ENCODE assay signal across 32 mouse cellular contexts in the genomic region with DNA sequence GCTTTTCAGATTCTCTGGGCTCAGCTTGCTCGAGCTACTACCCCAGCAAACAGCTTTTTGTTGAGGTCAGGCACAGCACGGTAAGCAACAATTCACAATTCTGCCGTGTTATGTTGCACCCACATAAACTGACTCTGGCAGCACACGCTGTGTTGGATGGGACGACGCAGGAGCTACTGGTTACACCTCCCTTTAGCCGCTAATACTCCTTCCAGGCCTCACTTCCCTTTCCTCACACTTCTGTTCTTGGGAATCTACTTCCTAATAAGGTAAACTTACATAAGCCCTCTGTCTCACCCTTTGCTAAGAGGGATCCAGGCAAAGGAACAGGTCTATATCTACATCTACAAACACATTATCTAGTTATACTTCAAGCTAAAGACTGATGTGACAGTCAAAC. TPM values are rescaled to one million over a fixed set of nuclear protein-coding genes. Genes with fewer than 3 reads are reported as not detected.
A peak's percentile ranks its signal among the peaks of the same experiment; 100 is the strongest.
DNase-seq lines count a peak whose midpoint lies in the region; ATAC-seq and TF ChIP-seq lines count a peak whose summit lies in the region.
"Had no signal": no experiment of that assay in that cellular context is flagged by ENCODE, and none has a peak within 500 bp of the region (broad histone marks: within the 10 kb centered on the region; RNA-seq: fewer than 3 reads in every experiment).

No protein-coding gene starts in this region.

- peak overlapping the region; percentile 37; the same call in 1 of the 2 replicates for H3K9ac ChIP-seq in heart, embryonic 13.5 days
- no peak overlapping the region for H3K9ac ChIP-seq in heart, adult 2 months (ENCODE audit: low read depth, low read length)
- H3K9ac ChIP-seq in stomach, embryonic 14.5 days (replicated peaks; ENCODE audit: low read depth, low read length): no peak overlapping the region
- H3K9ac ChIP-seq: embryonic facial prominence, embryonic 13.5 days; heart, embryonic 12.5 days; hindbrain, embryonic 13.5 days; limb, embryonic 13.5 days; liver, embryonic 12.5 days; neural tube, embryonic 15.5 days had no signal

- intact Hi-C loops in heart, adult 2 months (cut with DNase I): no loop called here

- no peak for TF ChIP-seq POLR2A in heart, adult 2 months (IDR thresholded peaks at IDR 0.05; ENCODE audit: insufficient read depth, low read depth, low read length)

- no peak for ATAC-seq in heart, embryonic 13.5 days (ENCODE audit: extremely low read depth, insufficient number of reproducible peaks, low FRiP score, low TSS enrichment)
- ATAC-seq in stomach, embryonic 14.5 days (ENCODE audit: insufficient number of reproducible peaks, insufficient read depth, low FRiP score, low read depth): no peak
- no peak for ATAC-seq in erythroblast, adult 5-6 weeks (replicated peaks; ENCODE audit: low FRiP score, poor library complexity, severe bottlenecking)
- ATAC-seq: forebrain, embryonic 14.5 days; liver, embryonic 12.5 days; Patski had no signal

- no peak for DNase-seq in heart, adult 2 months
- peak; percentile 22 for DNase-seq in lung, postnatal 36 days
- no peak for DNase-seq in lung, postnatal 14 days
- no peak for DNase-seq in T-cell, adult 2 months (ENCODE audit: low spot score)
- DNase-seq: adrenal gland, adult 8-10 months; B cell, adult 2 months; cerebellum, adult 2 months; cerebellum, postnatal 36 days; embryo, embryonic 11 days; gastrocnemius, postnatal 25 days; heart, postnatal 36 days; kidney, adult 9 months; kidney, postnatal 14 days; layer of hippocampus, postnatal 36 days; lung, adult 18-20 months; lung, postnatal 4 days; right cerebral cortex, adult 18-20 months; right cerebral cortex, postnatal 4 days had no signal

- H3K79me2 ChIP-seq in heart, adult 2 months (replicated peaks; ENCODE audit: control insufficient read depth, insufficient read depth, low read length): peaks cover 8% of the 10 kb centered on the region

- no peak overlapping the region for H3K27ac ChIP-seq in heart, embryonic 13.5 days (replicated peaks)
- H3K27ac ChIP-seq in heart, adult 2 months: no peak overlapping the region
- H3K27ac ChIP-seq in stomach, embryonic 14.5 days (ENCODE audit: low read length): peak overlapping the region; percentile 23; the same call in 1 of the 2 replicates
- H3K27ac ChIP-seq: embryonic facial prominence, embryonic 13.5 days; hindbrain, embryonic 13.5 days; limb, embryonic 13.5 days; liver, embryonic 12.5 days; neural tube, embryonic 15.5 days had no signal

- H3K4me1 ChIP-seq in heart, embryonic 13.5 days: peaks cover 87% of the 10 kb centered on the region
- peaks cover 27% of the 10 kb centered on the region for H3K4me1 ChIP-seq in heart, adult 2 months (ENCODE audit: control insufficient read depth, insufficient read depth, low read length)
- H3K4me1 ChIP-seq in stomach, embryonic 14.5 days (ENCODE audit: control insufficient read depth, insufficient read depth, low read length): peaks cover 12% of the 10 kb centered on the region; the same call in 1 of the 2 replicates
- H3K4me1 ChIP-seq: embryonic facial prominence, embryonic 13.5 days; limb, embryonic 13.5 days had no signal

- no peaks in the 10 kb centered on the region for H3K27me3 ChIP-seq in heart, embryonic 13.5 days (replicated peaks)
- no peaks in the 10 kb centered on the region for H3K27me3 ChIP-seq in heart, adult 2 months (ENCODE audit: control insufficient read depth, insufficient read depth, low read length)
- H3K27me3 ChIP-seq in stomach, embryonic 14.5 days (ENCODE audit: control insufficient read depth, insufficient read depth, low read length): no peaks in the 10 kb centered on the region
- H3K27me3 ChIP-seq: CH12.LX; embryonic facial prominence, embryonic 13.5 days; heart, embryonic 12.5 days; hindbrain, embryonic 13.5 days; limb, embryonic 13.5 days; liver, embryonic 12.5 days; neural tube, embryonic 15.5 days; Patski had no signal

- H3K4me2 ChIP-seq in heart, embryonic 13.5 days: no peak overlapping the region
- no peak overlapping the region for H3K4me2 ChIP-seq in stomach, embryonic 14.5 days (replicated peaks; ENCODE audit: low read depth, low read length)
- H3K4me2 ChIP-seq: embryonic facial prominence, embryonic 13.5 days; heart, embryonic 12.5 days; hindbrain, embryonic 13.5 days; limb, embryonic 13.5 days; liver, embryonic 12.5 days; midbrain, embryonic 11.5 days; neural tube, embryonic 15.5 days had no signal

- 47% methylated on average over 7 of the region's 7 CpGs for WGBS in heart, embryonic 13.5 days
- 38% methylated on average over 7 of the region's 7 CpGs for WGBS in heart, adult 2 months
- 72% methylated on average over 7 of the region's 7 CpGs for WGBS in stomach, embryonic 14.5 days

- no peak overlapping the region for H3K4me3 ChIP-seq in heart, embryonic 13.5 days
- H3K4me3 ChIP-seq in heart, adult 2 months: no peak overlapping the region
- no peak overlapping the region for H3K4me3 ChIP-seq in stomach, embryonic 14.5 days (ENCODE audit: low read depth, low read length)
- H3K4me3 ChIP-seq: embryonic facial prominence, embryonic 13.5 days; heart, embryonic 12.5 days; hindbrain, embryonic 13.5 days; limb, embryonic 13.5 days; liver, embryonic 12.5 days; neural tube, embryonic 15.5 days had no signal

- no peaks in the 10 kb centered on the region for H3K9me3 ChIP-seq in heart, embryonic 13.5 days
- no peaks in the 10 kb centered on the region for H3K9me3 ChIP-seq in stomach, embryonic 14.5 days (ENCODE audit: control insufficient read depth, low read depth, low read length)
- H3K9me3 ChIP-seq: embryonic facial prominence, embryonic 13.5 days; G1E; heart, embryonic 12.5 days; hindbrain, embryonic 13.5 days; limb, embryonic 13.5 days; liver, embryonic 12.5 days; neural tube, embryonic 15.5 days had no signal

- H3K36me3 ChIP-seq in heart, embryonic 13.5 days: no peaks in the 10 kb centered on the region
- peaks cover 8% of the 10 kb centered on the region for H3K36me3 ChIP-seq in heart, adult 2 months (ENCODE audit: control insufficient read depth, insufficient read depth, low read length)
- no peaks in the 10 kb centered on the region for H3K36me3 ChIP-seq in stomach, embryonic 14.5 days (ENCODE audit: control insufficient read depth, insufficient read depth, low read length)
- H3K36me3 ChIP-seq: embryonic facial prominence, embryonic 13.5 days; heart, embryonic 12.5 days; hindbrain, embryonic 13.5 days; limb, embryonic 13.5 days; liver, embryonic 12.5 days; neural tube, embryonic 15.5 days had no signal

- no peak for TF ChIP-seq CTCF in heart, adult 2 months (IDR thresholded peaks at IDR 0.05)

- TF ChIP-seq EP300 in heart, adult 2 months (IDR thresholded peaks at IDR 0.05; ENCODE audit: insufficient read depth, low read depth, low read length): no peak

RNA-seq across cellular contexts. Expression of a gene that starts 15.2 kb away (rescaled TPM):
- polyA plus RNA-seq in heart, embryonic 13.5 days (2015; fragmentation: Nextera tagmentation; extraction: Ambion mirVana): 23.1 and 23.2 TPM in 2 replicates
- 10 to 100 TPM; 26.3 to 27.3 TPM for total RNA-seq in heart, adult 2 months (2021)
- 9.6 and 15.3 TPM in 2 replicates for polyA plus RNA-seq in heart, adult 2 months (2012; rRNA removed)
- 40.1 and 42.2 TPM in 2 replicates for polyA plus RNA-seq in stomach, embryonic 14.5 days (2014; fragmentation: Nextera tagmentation; extraction: Ambion mirVana)
- total RNA-seq in erythroblast, adult 5-6 weeks (2015; ENCODE audit: low replicate concordance): 10.2 and 21.7 TPM in 2 replicates
- total RNA-seq in erythroblast, adult 5-6 weeks (2017; ENCODE audit: low replicate concordance): 18.1 and 20.1 TPM in 2 replicates

RNA-seq across cellular contexts. Expression of a gene that starts 35.6 kb away (rescaled TPM):
- 82.2 and 82.5 TPM in 2 replicates for polyA plus RNA-seq in heart, embryonic 13.5 days (2015; fragmentation: Nextera tagmentation; extraction: Ambion mirVana)
- 10 to 100 TPM; 21.0 to 21.2 TPM for total RNA-seq in heart, adult 2 months (2021)
- polyA plus RNA-seq in heart, adult 2 months (2012; rRNA removed): 12.4 and 23.2 TPM in 2 replicates
- 111 and 125 TPM in 2 replicates for polyA plus RNA-seq in stomach, embryonic 14.5 days (2014; fragmentation: Nextera tagmentation; extraction: Ambion mirVana)
- total RNA-seq in erythroblast, adult 5-6 weeks (2015; ENCODE audit: low replicate concordance): 16.9 and 30.4 TPM in 2 replicates
- total RNA-seq in erythroblast, adult 5-6 weeks (2017; ENCODE audit: low replicate concordance): 5.9 and 18.3 TPM in 2 replicates

RNA-seq across cellular contexts. Expression of a gene that starts 35.7 kb away (rescaled TPM):
- polyA plus RNA-seq in heart, embryonic 13.5 days (2015; fragmentation: Nextera tagmentation; extraction: Ambion mirVana): 18.3 and 20.7 TPM in 2 replicates
- total RNA-seq in heart, adult 2 months (2021): 1 to 10 TPM; 8.6 to 9.8 TPM
- 8.8 and 9.7 TPM in 2 replicates for polyA plus RNA-seq in heart, adult 2 months (2012; rRNA removed)
- polyA plus RNA-seq in stomach, embryonic 14.5 days (2014; fragmentation: Nextera tagmentation; extraction: Ambion mirVana): 30.0 and 32.3 TPM in 2 replicates
- 13.4 and 15.4 TPM in 2 replicates for total RNA-seq in erythroblast, adult 5-6 weeks (2015; ENCODE audit: low replicate concordance)
- 9.1 and 15.0 TPM in 2 replicates for total RNA-seq in erythroblast, adult 5-6 weeks (2017; ENCODE audit: low replicate concordance)
